Mouse (Mus musculus): ENCODE measurements at regions not wholly inside any gene's neighbourhood (a gene's known extent, or its start where the extent isn't known, plus 50 kb on each side); places are given as distances from the start of the nearest gene placed in this dataset.
A peak's percentile ranks its signal among the peaks of the same experiment; 100 is the strongest.

DNA sequence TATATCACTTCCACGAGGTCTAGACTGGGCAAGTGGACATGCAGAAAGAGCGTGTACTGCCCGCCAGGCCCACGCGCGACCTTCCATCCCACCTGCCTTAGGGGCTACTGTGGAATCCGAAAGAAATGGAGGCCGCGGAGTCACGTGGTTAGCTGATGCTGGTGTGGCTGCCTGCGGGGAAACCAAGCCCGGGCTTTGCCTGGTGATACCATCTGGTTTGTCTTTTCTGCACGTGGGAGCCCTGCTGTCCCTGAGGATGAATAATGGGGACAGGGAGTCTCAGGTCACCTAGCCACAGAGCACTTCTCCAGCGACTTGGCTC is 86.2 kb downstream of the 2410131K14Rik start:
- peaks cover 13% of the 10 kb centered on the region for H3K4me1 ChIP-seq (ENCODE audit: control insufficient read depth, insufficient read depth, low read length)
- H3K4me3 ChIP-seq (replicated peaks; ENCODE audit: low read length) = peak overlapping the region; percentile 50; the same call in 1 of the 2 replicates
- 0 out of 2 replicates have a peak overlapping the region, but pooled peaks have one; percentile 75 for H3K9ac ChIP-seq (ENCODE audit: low read length)
- no peak overlapping the region for H3K27ac ChIP-seq (ENCODE audit: low read length)
- H3K27me3 ChIP-seq (ENCODE audit: control insufficient read depth, insufficient read depth, low read length) = no peaks in the 10 kb centered on the region; the same call in 1 of the 2 replicates
- no peaks in the 10 kb centered on the region for H3K9me3 ChIP-seq (replicated peaks; ENCODE audit: control insufficient read depth, low read length)
- no peaks in the 10 kb centered on the region for H3K36me3 ChIP-seq (ENCODE audit: control insufficient read depth, insufficient read depth, low read length)
- peak overlapping the region; percentile 97 for H3K4me2 ChIP-seq (ENCODE audit: low read depth, low read length)
- WGBS = 20% methylated on average over 14 of the region's 14 CpGs
- ATAC-seq (ENCODE audit: insufficient read depth, low FRiP score) = peak; percentile 4; the same call in 1 of the 2 replicates

DNA sequence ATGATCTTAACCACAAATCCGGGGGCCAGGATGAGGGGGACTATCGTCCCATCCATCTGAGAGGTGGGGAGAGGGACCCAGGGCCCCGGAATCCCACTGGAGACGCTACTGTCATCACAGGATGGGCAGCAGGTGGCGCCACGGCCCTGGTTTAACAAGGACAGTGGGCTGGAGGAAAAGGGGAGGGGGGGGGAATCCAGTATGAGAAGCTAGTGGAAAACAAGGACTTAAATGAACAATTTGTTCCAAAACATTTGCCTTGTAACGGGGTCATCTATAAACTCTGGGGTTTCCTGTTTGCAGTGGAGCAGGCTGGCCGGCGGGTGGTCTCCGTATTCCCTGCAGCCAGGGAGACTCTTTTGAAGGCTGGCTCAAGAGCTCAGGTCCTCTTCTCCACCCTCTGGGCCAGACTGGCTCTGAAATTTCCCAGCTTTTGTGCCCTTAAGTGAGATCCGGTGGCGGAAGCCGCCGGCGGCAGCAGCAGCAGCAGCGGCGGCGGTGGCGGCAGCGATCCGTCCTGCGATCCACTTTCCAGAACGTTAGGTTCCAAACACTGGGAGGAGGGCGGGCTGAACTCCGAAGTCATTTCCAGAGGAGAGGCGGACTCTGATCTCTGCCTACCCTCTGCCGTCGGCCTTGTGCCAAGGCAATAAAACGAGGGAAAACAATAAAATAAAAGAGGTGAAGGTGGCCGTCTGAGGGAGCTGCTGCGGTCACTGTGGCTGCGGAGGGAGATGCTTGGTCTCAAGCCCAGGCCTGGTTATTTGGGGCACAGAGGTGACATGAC is 86.8 kb downstream of the 2410131K14Rik start:
- peak; percentile 56 for ATAC-seq (ENCODE audit: insufficient read depth, low FRiP score)
- Histone ChIP-seq H3K4me3 (replicated peaks; ENCODE audit: low read length) (peak overlapping the region; percentile 50), H3K4me2 (ENCODE audit: low read depth, low read length) (peak overlapping the region; percentile 97), H3K36me3 (ENCODE audit: control insufficient read depth, insufficient read depth, low read length) (no peaks in the 10 kb centered on the region), H3K9me3 (replicated peaks; ENCODE audit: control insufficient read depth, low read length) (no peaks in the 10 kb centered on the region), H3K4me1 (ENCODE audit: control insufficient read depth, insufficient read depth, low read length) (peaks cover 13% of the 10 kb centered on the region), H3K27ac (ENCODE audit: low read length) (peak overlapping the region; percentile 74), H3K27me3 (ENCODE audit: control insufficient read depth, insufficient read depth, low read length) (no peaks in the 10 kb centered on the region; the same call in 1 of the 2 replicates), H3K9ac (ENCODE audit: low read length) (peak overlapping the region; percentile 75)
- 2% methylated on average over 32 of the region's 32 CpGs for WGBS

DNA sequence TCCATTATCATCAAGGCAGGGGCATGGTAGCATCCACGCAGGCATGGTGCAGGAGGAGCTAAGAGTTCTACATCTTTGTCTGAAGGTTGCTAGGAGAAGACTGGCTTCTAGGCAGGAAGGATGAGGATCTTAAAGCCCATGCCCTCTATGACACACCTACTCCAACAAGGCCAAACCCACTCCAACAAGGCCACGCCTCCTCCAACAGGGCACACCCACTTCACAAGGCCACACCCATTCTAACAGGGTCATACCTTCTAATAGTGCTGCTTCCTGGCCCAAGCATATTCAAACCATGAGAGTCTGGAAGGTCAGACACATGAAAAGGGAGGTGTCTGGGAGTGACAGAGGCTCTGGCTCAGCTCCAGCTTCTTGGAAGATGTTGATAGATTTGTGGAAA is 89.0 kb downstream of the 2410131K14Rik start:
- Histone ChIP-seq H3K9ac (ENCODE audit: low read length) (no peak overlapping the region), H3K27me3 (ENCODE audit: control insufficient read depth, insufficient read depth, low read length) (no peaks in the 10 kb centered on the region), H3K9me3 (replicated peaks; ENCODE audit: control insufficient read depth, low read length) (no peaks in the 10 kb centered on the region), H3K4me3 (replicated peaks; ENCODE audit: low read length) (no peak overlapping the region), H3K4me1 (ENCODE audit: control insufficient read depth, insufficient read depth, low read length) (peaks cover 5% of the 10 kb centered on the region; the same call in 1 of the 2 replicates), H3K4me2 (ENCODE audit: low read depth, low read length) (no peak overlapping the region), H3K27ac (ENCODE audit: low read length) (no peak overlapping the region), H3K36me3 (ENCODE audit: control insufficient read depth, insufficient read depth, low read length) (no peaks in the 10 kb centered on the region)
- WGBS = 91% methylated on average over 2 of the region's 2 CpGs
- no peak for ATAC-seq (ENCODE audit: insufficient read depth, low FRiP score)

DNA sequence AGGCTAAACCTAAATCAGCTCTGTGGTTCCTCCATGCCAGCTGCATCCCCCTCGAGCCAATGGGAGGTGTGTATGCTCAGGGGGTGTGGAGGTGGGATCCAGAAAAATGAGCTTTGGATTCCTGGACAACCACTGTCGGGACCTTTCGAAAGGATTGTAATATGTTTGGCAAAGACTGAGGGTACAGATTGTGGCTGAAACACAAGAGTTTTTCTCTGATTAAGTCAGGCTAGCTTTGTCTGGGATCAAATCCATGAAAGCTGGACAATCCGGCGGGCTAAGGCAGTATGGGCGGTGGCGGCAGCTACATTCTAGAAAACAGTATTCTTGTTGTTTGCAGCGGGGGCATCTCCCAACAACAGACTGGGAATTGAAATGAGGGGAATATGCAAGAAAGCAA is 93.2 kb downstream of the 2410131K14Rik start:
- no peak for ATAC-seq (ENCODE audit: insufficient read depth, low FRiP score)
- no peaks in the 10 kb centered on the region for H3K36me3 ChIP-seq (ENCODE audit: control insufficient read depth, insufficient read depth, low read length)

DNA sequence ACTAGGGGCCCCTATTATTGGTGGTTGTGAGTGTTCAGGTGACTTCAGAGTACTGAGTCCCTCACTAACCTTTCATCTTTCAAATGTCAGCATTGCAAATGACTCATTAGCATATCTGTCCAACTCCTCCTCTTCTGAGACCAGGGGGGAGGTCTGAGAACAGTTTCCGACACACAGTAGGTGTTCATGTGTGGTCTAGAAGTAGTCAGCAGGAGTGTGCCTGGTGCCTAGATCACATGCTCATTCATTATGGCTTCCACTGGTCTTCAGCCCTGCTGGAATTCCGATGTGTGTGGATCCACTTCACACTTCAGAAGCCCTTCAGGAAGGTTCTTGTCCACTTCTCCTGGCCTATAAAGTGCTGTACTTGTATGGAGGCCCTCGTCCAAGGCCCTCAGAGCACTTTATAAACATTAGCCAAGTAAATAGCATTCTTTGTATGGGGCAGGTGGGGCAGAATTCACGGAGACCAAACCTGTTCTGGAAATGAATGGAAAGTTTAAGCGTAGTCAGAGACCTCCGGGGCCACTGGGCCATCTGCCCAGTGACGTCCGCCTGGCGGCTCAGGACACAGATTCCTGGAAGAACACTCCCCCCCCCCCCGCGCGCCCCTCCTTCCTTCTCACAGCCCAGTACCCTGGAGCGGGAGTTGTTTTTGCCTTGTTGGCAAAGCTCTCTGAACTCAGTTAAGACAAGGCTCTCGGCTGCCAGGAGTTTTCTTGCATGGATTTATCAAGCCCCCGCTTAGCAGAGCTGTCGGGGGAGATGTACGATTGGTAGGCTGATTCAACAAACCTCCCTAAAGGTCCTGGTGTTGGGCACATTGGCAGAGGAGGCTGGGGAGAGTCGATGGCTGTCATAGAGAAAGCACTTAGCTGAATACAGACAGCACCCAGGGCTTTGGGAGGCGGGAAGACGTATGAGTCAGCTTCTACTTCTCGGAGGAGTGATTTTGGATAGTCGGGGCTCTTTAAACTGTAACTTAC is 94.9 kb downstream of the 2410131K14Rik start:
- WGBS = 26% methylated on average over 22 of the region's 22 CpGs
- Histone ChIP-seq H3K4me2 (ENCODE audit: low read depth, low read length) (0 out of 2 replicates have a peak overlapping the region, but pooled peaks have one; percentile 3), H3K9me3 (replicated peaks; ENCODE audit: control insufficient read depth, low read length) (no peaks in the 10 kb centered on the region), H3K27ac (ENCODE audit: low read length) (peak overlapping the region; percentile 28), H3K27me3 (ENCODE audit: control insufficient read depth, insufficient read depth, low read length) (no peaks in the 10 kb centered on the region), H3K36me3 (ENCODE audit: control insufficient read depth, insufficient read depth, low read length) (no peaks in the 10 kb centered on the region), H3K9ac (ENCODE audit: low read length) (no peak overlapping the region), H3K4me1 (ENCODE audit: control insufficient read depth, insufficient read depth, low read length) (peaks cover 4% of the 10 kb centered on the region), H3K4me3 (replicated peaks; ENCODE audit: low read length) (no peak overlapping the region)
- peak; percentile 86; the same call in 1 of the 2 replicates for ATAC-seq (ENCODE audit: insufficient read depth, low FRiP score)

More for the DNA sequence above, 93.2 kb downstream of the 2410131K14Rik start:
- no peak overlapping the region for H3K4me2 ChIP-seq (ENCODE audit: low read depth, low read length)
- no peak overlapping the region for H3K4me3 ChIP-seq (replicated peaks; ENCODE audit: low read length)
- 86% methylated on average over 8 of the region's 8 CpGs for WGBS
- peaks cover 4% of the 10 kb centered on the region for H3K4me1 ChIP-seq (ENCODE audit: control insufficient read depth, insufficient read depth, low read length)
- H3K9ac ChIP-seq (ENCODE audit: low read length) = no peak overlapping the region
- H3K9me3 ChIP-seq (replicated peaks; ENCODE audit: control insufficient read depth, low read length) = no peaks in the 10 kb centered on the region
- no peak overlapping the region for H3K27ac ChIP-seq (ENCODE audit: low read length)
- no peaks in the 10 kb centered on the region for H3K27me3 ChIP-seq (ENCODE audit: control insufficient read depth, insufficient read depth, low read length)

DNA sequence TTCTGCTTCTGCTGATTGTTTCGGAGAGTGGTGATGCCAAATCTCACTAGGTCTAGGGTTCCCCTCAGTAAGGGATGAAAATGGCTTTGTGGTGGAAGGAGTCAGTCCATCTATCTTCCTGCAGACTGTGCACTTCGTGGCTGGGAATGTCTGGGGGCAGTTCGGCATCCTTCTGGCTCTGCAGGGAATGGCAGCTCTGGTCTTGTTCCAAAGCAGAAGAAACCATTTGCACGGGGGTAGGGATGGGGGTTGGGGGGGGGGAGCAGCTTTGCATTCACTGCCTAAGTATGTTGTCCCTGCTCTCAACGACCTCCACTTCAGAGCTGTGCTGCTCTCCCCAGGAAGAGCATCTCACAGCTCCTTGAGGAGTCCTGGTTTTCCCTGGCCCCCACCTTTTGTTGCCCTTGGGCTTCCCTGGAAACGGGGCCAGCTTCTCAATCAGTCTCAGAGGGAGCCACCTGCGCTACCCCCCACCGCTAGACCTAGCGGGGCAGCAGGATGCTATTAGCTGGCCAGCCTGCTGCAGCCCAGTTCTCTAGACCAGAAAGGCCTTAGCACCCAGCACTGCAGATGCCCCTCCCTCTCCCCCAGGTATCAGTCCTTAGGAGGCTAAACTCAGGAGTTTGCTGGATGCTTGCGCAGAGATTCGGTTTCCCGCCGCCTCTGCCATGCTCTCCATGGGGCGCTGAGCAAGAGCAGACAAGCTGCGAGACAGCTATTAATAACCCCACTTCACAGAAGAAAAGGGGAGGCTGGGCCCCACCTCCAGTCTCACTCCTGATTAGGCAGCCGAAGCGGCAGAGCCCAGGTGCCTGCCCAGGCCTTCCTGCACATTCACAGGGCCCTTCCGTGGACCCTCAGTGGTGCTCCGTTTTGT is 98.7 kb downstream of the 2410131K14Rik start:
- Histone ChIP-seq H3K4me1 (ENCODE audit: control insufficient read depth, insufficient read depth, low read length) (peaks cover 4% of the 10 kb centered on the region), H3K27ac (ENCODE audit: low read length) (no peak overlapping the region), H3K9ac (ENCODE audit: low read length) (no peak overlapping the region), H3K36me3 (ENCODE audit: control insufficient read depth, insufficient read depth, low read length) (no peaks in the 10 kb centered on the region), H3K4me3 (replicated peaks; ENCODE audit: low read length) (no peak overlapping the region), H3K27me3 (ENCODE audit: control insufficient read depth, insufficient read depth, low read length) (no peaks in the 10 kb centered on the region), H3K9me3 (replicated peaks; ENCODE audit: control insufficient read depth, low read length) (no peaks in the 10 kb centered on the region), H3K4me2 (ENCODE audit: low read depth, low read length) (no peak overlapping the region; the same call in 1 of the 2 replicates)
- ATAC-seq (ENCODE audit: insufficient read depth, low FRiP score) = no peak
- 22% methylated on average over 19 of the region's 19 CpGs for WGBS

DNA sequence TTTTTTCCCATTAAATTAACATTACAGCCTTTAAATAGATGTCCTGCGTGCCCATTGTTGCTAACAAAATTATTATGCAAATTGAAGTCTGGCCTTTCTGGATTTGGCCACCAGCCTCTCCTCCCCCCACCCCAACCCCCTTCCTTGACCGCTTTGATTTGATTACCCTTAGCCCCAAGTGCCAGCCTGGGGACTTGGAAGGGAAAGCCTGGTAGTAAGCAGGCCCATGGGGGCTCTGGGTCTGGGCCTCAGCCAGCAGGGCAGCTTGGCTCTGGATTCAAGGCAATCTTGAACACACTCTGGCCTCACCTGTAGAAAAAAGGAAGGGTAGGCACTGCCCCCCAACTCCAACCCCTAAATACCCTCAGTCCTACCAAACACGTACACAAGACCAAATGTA is 100.2 kb downstream of the 2410131K14Rik start:
- H3K9ac ChIP-seq (ENCODE audit: low read length) = no peak overlapping the region
- ATAC-seq (ENCODE audit: insufficient read depth, low FRiP score) = no peak
- H3K9me3 ChIP-seq (replicated peaks; ENCODE audit: control insufficient read depth, low read length) = no peaks in the 10 kb centered on the region
- H3K27me3 ChIP-seq (ENCODE audit: control insufficient read depth, insufficient read depth, low read length) = no peaks in the 10 kb centered on the region
- no peak overlapping the region for H3K27ac ChIP-seq (ENCODE audit: low read length)
- no peaks in the 10 kb centered on the region for H3K4me1 ChIP-seq (ENCODE audit: control insufficient read depth, insufficient read depth, low read length)
- H3K4me3 ChIP-seq (replicated peaks; ENCODE audit: low read length) = no peak overlapping the region
- no peak overlapping the region for H3K4me2 ChIP-seq (ENCODE audit: low read depth, low read length)
- whole genome bisulfite sequencing = 84% methylated on average over 3 of the region's 3 CpGs
- H3K36me3 ChIP-seq (ENCODE audit: control insufficient read depth, insufficient read depth, low read length) = no peaks in the 10 kb centered on the region

DNA sequence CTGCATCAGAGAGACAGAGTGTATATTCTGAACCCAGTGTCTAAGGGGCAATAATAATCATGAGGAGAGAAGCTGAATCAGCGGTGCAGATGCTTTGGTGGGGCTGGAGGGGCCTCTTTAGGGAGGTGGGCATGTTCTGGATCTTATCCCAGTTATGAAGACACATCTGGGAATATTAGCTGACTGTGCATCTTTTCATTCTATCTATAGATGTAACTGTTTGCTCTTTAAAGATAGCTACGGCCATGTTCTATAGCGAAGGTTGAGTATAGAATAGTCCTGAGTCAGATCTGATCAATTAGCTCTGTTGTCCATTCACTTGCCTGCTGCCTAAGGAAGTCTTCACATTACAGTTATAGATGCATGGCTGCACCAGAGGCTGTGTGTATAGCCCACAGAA is 104.0 kb downstream of the 2410131K14Rik start:
- no peak overlapping the region for H3K4me2 ChIP-seq (ENCODE audit: low read depth, low read length)
- no peak overlapping the region for H3K27ac ChIP-seq (ENCODE audit: low read length)
- peaks cover 5% of the 10 kb centered on the region for H3K4me1 ChIP-seq (ENCODE audit: control insufficient read depth, insufficient read depth, low read length)
- WGBS = 84% methylated on average over 3 of the region's 3 CpGs
- no peak overlapping the region for H3K4me3 ChIP-seq (replicated peaks; ENCODE audit: low read length)
- ATAC-seq (ENCODE audit: insufficient read depth, low FRiP score) = no peak
- no peaks in the 10 kb centered on the region for H3K36me3 ChIP-seq (ENCODE audit: control insufficient read depth, insufficient read depth, low read length)
- no peak overlapping the region for H3K9ac ChIP-seq (ENCODE audit: low read length)
- H3K9me3 ChIP-seq (replicated peaks; ENCODE audit: control insufficient read depth, low read length) = no peaks in the 10 kb centered on the region
- H3K27me3 ChIP-seq (ENCODE audit: control insufficient read depth, insufficient read depth, low read length) = no peaks in the 10 kb centered on the region

Measured in stomach, embryonic 16.5 days (tissue).